Mouse (Mus musculus): ENCODE data around the gene Gm6899.

The Gm6899 gene

DNA sequence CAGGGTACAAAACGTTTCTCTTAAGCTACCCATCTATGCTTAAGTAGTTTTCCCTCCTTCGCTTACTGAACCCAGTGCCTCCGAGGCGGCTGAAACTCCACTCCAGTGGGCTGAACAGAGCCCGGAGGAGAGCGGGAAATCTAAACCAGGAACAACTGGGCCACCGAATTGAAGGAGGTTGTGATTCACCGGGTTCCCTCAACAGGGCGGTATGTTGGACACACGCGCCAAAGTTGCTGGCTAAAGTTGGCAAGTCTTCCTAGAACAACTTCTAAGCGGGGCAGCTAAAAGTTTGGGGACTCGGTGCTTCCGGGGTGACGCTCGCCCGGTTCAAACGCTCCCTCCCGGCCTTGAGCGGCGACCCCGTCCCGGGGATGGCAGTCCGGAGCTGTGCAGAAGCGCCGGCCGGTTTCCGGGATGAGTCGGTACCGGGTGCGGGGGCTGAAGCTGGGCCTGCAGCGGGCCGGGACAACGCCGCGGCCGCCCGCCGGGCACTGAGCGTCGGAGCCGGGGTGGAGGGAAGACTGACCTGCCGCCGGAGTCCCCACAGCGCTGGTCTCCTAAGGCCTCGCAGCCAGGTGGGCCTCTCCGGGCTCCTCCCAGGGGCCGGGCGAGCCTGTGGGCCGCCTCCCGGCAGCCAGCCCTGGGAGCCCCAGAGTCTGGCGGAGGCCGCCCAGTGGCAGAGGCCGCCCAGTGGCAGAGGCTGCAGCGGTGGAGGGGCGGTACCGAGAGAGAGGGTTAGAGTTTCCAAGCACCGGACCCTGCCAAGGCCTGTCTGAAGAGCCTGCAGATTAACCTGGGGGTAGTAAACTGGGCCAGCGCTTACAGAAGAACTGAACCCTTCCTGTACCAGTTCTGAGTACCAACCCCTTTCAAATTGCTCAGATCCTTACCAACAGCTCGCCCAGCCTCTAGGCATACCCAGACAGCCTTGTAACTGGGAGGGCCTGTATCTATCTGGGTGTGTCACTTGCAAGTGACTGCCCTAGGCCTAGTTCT lies at the start of gene Gm6899, which contains the start of gene Vrk2:
Gm6899 (plus strand) TSS at position 181 of the 999 bp plus-strand sequence.
Vrk2 (minus strand) TSS at position 939 of the 999 bp plus-strand sequence.
- 3% methylated on average over 60 of the region's 60 CpGs for WGBS

- 96% methylated on average over 3 of the region's 3 CpGs for WGBS
These were observed 41.5 kb upstream of the Gm6899 start for GRCm38 (mm10) chr11:26551551-26551950.

DNA sequence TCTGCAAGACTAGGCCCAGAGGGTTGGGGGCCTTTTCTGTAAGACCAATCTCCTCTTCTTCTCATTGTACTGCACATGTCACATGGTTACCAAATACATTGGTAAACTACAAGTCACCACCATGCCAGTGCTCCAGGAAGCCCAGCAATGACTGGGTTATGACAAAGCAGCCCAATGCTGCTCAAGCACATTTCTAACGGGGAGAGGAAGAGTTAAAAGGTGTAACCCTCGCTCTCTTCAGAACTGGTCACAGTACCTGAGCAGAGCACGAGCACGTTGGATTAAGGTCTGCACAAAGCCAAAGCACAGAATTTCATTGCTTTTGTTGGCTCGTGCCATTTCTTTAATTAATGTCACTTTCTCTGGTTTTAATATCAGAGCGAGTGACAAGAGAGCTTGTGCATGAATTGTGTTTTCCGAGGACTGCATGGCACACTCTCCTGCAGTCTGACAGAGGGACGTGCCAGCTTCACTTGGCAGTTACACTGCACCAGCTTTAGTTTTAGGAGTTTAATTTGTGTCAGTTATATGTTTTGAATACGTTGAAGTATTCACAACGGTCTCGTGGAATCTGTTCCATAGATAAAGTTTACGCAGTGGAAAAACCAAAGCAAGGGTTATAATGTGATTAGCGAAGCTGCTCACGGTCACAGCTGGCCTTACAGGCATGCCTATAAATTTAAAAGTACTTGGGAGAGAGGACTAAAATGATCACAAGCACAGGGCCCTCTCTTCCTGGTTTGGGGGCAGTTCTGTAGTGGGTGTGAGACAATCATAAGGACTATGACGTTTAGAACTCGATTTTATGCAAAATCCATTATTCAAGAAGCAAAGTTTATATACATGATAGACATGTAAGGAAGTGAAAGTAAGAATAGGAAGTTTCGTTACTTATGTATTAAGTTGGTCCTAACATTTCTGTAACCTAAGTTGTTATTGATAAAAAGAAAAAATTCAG lies 7.4 kb upstream of the Gm6899 start:
- 58% methylated on average over 17 of the region's 17 CpGs for WGBS

DNA sequence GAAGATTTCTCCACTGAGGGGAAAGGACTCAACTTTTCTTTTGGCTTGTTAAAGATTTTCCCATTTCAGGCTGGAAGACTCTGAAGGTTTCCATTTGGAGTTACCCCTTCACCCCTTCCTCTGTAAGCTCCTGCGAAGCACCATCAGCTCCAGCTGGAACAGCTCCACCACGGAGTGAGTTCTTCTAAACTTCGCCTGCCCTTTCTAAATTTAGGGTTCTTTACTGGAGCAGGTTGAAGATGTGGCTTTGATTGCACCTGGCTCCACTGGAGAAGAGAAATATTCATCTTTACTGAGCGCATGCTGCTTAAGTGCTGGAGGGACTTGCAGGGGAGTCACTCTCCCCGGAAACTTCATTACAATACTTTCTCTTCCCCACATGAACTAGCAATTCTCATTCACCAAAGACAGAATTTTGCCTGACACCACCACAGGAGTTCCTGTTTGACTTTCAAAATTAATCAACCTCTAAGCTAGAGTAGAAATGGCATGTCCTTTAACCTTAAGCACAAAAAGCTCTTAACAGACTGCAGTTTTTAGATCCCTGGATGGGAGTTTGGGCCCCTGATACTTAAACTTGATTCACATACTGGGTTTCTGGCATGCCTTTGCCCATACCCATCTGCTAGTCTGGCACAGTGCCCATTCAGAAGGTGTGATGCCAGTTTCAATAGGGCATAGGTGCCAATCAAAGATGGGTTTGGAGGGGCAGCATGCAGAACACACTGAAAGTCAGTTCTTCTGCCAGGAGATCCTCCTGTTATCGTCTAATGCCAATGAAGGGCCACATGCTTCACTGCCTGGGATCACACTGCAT lies 6.5 kb upstream of the Gm6899 start:
- WGBS: 69% methylated on average over 6 of the region's 6 CpGs

- WGBS: 87% methylated on average over 1 of the region's 1 CpGs
These were observed 5.9 kb upstream of the Gm6899 start for GRCm38 (mm10) chr11:26587184-26587524.

DNA sequence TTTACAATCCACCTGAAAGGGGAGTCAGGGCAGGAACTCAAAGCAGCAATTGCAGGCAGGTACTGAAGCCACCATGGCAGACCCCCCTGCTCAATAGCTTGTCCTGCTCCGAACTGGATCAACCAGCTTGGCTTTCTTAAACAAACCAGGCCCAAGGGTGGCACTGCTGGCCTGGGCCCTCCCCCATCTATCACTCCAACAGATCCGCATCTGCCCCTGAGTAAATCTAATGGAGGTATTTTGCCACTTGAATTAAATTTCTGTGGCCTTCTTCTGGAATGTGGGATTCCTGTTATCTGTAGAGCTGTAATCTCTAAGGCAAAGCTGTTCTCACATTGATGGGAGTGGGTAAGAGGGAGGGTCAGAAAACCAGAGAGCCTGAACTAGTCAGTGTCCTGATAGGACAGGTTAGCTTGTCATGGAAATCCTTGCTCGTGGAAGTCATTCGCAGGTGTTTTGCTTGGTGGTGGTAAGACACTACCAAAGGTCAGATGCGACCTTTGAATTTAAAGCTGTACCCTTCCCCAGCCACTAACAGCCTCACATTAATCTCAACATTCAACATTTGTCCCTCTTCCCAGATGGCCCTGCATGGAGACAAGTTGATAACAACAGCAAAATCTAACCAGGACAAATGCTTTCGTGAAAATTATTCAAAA lies 517 bp upstream of the Gm6899 start:
- WGBS: 61% methylated on average over 6 of the region's 6 CpGs

GRCm38 (mm10) chr11:26594487-26594886 lies 1.4 kb downstream of the Gm6899 start:
- WGBS: 89% methylated on average over 1 of the region's 1 CpGs

- 78% methylated on average over 1 of the region's 1 CpGs for WGBS
These were observed 3.1 kb downstream of the Gm6899 start for GRCm38 (mm10) chr11:26596186-26596585.

GRCm38 (mm10) chr11:26597145-26597544 lies 4.1 kb downstream of the Gm6899 start:
- WGBS: 53% methylated on average over 6 of the region's 6 CpGs

DNA sequence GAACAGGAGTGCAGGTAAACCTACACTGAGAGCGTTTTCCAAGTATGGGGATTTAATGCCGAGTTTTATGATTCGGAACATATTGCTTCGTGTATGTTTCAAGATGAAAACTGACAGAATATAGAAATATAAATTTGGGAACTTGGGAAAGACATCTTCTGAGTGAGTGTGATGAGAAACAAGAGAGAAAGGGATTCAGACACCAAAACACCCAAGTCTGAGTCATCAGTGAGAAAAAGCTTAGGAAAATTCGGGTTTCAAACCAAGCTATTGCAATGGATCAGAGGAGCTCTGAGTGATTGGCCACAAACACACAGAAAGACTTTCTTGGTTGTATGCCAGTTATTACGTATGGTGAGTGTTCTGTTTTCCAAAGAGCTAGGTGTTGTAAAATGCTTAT lies 4.7 kb downstream of the Gm6899 start:
- WGBS: 50% methylated on average over 6 of the region's 6 CpGs

GRCm38 (mm10) chr11:26598876-26599275 lies 5.8 kb downstream of the Gm6899 start:
- 74% methylated on average over 1 of the region's 1 CpGs for WGBS

DNA sequence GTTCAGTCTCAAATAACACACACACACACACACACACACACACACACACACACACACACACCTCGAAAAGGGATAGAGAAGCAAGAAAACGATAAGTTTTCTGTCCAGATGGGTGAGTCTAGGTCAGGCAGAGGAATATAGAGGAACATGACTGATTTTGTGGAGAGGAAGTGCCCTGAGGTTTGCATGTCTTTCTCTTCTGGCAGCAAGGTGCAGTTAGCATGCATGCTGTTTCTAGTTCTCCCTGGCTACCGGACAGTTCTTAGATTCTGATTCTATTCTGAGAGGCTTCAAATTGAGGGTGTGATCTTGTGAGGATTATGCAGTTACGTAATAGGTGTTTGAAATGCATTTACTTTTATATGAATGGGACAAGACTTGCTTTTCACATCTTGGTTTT lies 7.7 kb downstream of the Gm6899 start:
- 31% methylated on average over 4 of the region's 4 CpGs for WGBS

DNA sequence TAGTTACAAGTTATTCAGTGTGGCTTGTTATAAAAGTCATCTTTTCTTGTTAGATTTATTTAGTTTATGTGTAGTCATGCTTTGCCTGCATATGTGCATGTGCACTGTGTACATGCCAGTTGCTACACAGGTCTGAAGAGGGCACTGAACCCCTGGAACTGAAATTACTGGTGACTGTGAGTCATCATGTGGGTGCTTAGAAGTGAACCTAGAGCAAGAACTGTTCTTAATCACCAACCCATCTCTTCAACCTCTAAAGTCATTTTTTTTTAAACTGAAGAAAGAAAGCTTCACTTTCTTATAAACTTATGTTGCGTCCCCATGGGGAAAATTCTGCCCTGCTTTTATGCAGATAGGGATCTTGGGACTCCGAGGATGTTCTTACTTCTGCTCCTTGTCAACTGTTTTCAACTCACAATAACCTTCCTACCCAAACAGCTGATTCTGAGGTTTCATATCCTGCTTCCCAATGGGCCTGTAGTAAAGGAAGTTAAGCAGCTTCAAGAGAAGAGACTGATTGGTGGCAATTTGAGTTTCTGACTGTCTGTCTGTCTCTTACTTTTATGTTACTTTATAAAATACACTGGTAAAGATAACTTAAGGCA lies 8.6 kb downstream of the Gm6899 start:
- 79% methylated on average over 2 of the region's 2 CpGs for WGBS

DNA sequence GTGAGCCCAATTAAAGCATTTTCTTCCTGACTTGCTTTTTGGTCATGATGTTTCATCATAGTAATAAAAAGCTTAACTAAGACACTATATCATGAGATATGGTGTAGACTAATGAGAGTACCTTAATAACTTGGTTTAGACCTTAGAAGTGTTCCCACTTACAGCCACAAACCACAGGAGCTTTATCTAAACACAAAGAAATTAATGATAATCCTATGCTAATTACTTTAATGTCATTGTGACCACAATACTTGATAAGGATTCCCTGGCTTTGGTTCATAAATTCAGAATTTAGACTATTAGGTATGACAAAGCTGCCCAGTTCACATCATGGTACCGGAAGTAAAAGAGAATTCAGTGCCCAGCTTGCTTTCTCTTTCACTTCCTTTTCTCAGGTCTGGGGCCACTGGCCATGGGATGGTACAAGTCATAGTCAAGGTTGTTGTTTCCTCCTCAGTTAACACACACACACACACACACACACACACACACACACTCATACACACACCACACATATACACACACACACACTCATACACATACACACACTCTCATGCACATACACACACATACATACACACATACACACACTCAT lies 11.1 kb downstream of the Gm6899 start:
- WGBS: 88% methylated on average over 1 of the region's 1 CpGs

DNA sequence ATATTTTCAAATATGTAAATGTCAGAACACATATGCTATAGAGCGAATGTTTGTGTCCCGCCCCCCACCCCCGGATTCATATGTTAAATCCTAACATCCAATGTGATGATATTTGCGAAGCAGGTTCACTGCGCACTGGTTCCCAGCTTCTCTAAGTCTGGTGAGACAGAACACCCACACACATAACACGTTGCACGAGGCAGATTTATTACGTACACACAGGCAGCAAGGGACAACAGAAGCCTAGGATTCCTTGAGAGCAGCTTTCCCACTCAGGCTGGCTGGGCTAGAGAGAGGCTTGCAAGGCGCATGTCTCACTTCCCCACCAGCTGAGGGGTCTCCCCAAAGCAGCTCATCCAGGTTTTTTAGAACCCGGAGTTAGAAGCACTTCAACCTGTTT lies 15.8 kb downstream of the Gm6899 start:
- 47% methylated on average over 10 of the region's 10 CpGs for WGBS

DNA sequence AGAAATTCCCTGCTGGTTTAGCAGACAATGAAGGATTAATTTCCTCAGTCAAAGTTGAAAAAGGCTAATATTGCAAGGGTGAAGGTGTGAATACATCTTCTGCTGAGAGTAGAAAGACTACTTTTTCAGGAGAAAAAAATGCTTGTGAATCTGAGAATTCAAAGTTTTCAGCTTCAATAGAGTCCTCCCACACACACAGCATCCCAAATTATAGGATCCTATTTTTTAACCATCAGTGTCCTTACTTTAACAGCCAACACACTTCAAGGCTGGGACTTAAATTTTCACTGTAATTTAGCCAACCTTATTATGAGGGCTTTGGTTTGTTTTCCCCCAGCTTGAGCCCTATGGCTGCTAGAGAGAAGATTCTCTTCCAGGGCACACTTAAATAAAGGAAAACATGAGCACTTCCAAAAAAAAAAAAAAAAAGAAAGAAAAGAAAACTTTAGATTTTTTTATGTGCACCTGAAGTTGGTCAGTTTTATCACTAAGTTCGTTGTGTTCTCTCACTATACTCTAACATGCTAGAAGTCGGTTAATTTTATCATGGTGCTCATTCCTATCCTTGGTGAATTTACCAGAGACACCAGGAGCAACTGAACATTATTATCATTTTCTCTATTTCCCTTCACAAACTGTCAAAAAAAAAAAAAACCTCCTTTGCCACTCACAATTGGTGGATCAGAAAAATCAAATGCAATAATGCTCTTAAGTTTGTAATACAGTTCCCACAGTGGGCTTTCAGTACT lies 25.6 kb downstream of the Gm6899 start:
- 70% methylated on average over 2 of the region's 2 CpGs for WGBS

- WGBS: 88% methylated on average over 5 of the region's 5 CpGs
These were observed 29.7 kb downstream of the Gm6899 start for GRCm38 (mm10) chr11:26622727-26623126.

GRCm38 (mm10) chr11:26636239-26636638 lies 43.2 kb downstream of the Gm6899 start:
- WGBS: 86% methylated on average over 1 of the region's 1 CpGs

- 64% methylated on average over 8 of the region's 8 CpGs for WGBS
These were observed 47.3 kb downstream of the Gm6899 start for GRCm38 (mm10) chr11:26640314-26640785.
